Mouse (Mus musculus) ES-Bruce4 (cell line): Measurements from ENCODE around the gene Tmem151b. TPM values are rescaled to one million over a fixed set of nuclear protein-coding genes. Genes with fewer than 3 reads are reported as not detected.

Experiments used
- H3K27ac ChIP-seq: 2 replicates; pipeline ENCODE4 v1.5.1; 2012; ENCODE audit warnings: low read length, inconsistent platforms; ENCODE audit not compliant: insufficient read depth
- H3K27me3 ChIP-seq: 2 replicates; pipeline ENCODE4 v1.6.1; 2012; ENCODE audit warnings: mild to moderate bottlenecking, low read length, inconsistent platforms; ENCODE audit not compliant: control insufficient read depth, poor library complexity, insufficient read depth, severe bottlenecking
- H3K36me3 ChIP-seq: 2 replicates; pipeline ENCODE4 v1.6.1; 2012; ENCODE audit warnings: inconsistent platforms, mild to moderate bottlenecking, low read length, moderate library complexity; ENCODE audit not compliant: control insufficient read depth, poor library complexity, insufficient read depth, severe bottlenecking
- H3K4me1 ChIP-seq: one replicate; pipeline ENCODE4 v1.8.1; 2011; ENCODE audit warnings: low read length; ENCODE audit not compliant: control insufficient read depth, insufficient read depth
- H3K4me3 ChIP-seq: 2 replicates; pipeline ENCODE4 v1.5.1; 2011; ENCODE audit warnings: low read depth, mild to moderate bottlenecking, low read length
- H3K9ac ChIP-seq: 2 replicates; pipeline ENCODE4 v1.6.1; 2012; ENCODE audit warnings: low read depth, mild to moderate bottlenecking, inconsistent platforms; ENCODE audit not compliant: poor library complexity, severe bottlenecking
- H3K9me3 ChIP-seq: replicated peaks from 2 replicates; pipeline ENCODE4 v1.6.1; 2012; ENCODE audit warnings: mild to moderate bottlenecking, low read length, inconsistent platforms; ENCODE audit not compliant: control insufficient read depth, poor library complexity, insufficient read depth, severe bottlenecking
- CTCF ChIP-seq: IDR thresholded peaks from one replicate; pipeline ENCODE4 v1.8.1; 2011; ENCODE audit warnings: low read depth, low read length
- EP300 ChIP-seq: IDR thresholded peaks from 2 replicates; pipeline ENCODE4 v1.6.1; 2011; ENCODE audit warnings: low read depth, low read length; ENCODE audit not compliant: insufficient read depth
- POLR2A ChIP-seq: IDR thresholded peaks from one replicate; pipeline ENCODE4 v1.8.1; 2011; ENCODE audit warnings: low read length; ENCODE audit not compliant: insufficient read depth
- polyA plus RNA-seq: library from polyadenylated mRNA; stranded (reverse); fragments of >200 nt; gene quantifications from 2 replicates; pipeline ENCODE4 v1.2.4, GENCODE M21; 2011; ENCODE audit warnings: low read depth; ENCODE audit not compliant: missing spikeins, insufficient read depth, insufficient read length

The Tmem151b gene
- 1.5 and 1.8 TPM in 2 replicates for polyA plus RNA-seq

DNA sequence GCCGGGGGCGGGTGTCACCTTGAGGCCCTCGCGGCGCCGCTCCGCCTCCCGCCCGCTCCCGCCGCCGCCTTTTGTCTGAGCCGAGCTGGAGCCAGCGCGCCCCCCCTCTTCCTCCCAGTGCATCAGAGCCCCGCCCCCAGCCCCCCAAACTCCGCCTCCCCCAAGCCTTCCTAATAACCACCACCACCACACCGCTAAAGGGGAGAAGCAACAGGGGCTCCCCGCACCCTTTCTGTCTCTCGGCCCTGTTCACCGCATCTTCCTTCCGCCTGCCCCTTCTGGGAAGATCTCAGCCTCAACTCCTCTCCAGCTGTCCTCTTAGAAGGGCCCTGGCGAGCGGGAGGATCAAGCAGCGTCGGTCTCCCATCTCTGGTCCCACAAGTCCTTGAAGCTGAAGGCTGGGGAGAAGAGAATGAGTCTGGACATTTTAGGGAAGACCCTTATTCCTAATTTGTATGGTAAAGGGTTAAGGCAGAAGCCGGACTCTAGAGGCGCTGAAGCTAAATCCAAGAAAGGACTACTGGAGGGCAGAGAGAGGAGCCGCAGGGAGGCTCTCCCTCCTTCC is at the start of gene Tmem151b:
TSS of gene Tmem151b (minus strand) at position 61 of the 565 bp plus-strand sequence.
- Histone ChIP-seq H3K9me3 (no peaks in the 10 kb centered on the region), H3K27me3 (no peaks in the 10 kb centered on the region), H3K4me3 (peak within 1 kb of the TSS; percentile 70), H3K4me1 (no peaks in the 10 kb centered on the region), H3K27ac (no peak within 1 kb of the TSS), H3K9ac (peak within 1 kb of the TSS; percentile 91), H3K36me3 (no peaks in the 10 kb centered on the region)
- TF ChIP-seq CTCF (no peak), EP300 (no peak), POLR2A (no peak)

DNA sequence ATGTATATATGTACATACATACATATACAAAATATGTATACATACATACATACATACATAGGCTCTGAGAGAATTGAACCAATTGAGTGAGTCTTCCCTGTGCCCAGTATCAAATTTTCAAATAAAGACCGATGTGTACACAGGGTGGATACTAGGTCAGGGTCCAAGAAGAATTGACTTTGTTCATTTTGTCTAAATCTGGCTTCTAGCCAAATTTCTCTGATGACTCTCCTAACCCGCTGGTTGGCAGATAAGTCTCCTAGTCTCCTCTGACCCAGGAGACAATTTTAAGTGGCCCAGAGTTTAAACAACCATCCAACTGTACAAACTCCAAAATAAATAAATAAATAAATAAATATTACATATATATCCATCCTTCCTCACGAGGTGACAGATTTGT is 49.4 kb upstream of the Tmem151b start:
- peaks cover 2% of the 10 kb centered on the region for H3K4me1 ChIP-seq
- peak overlapping the region; percentile 76 for H3K9ac ChIP-seq
- TF ChIP-seq EP300 (no peak), CTCF (no peak), POLR2A (no peak)
- peak overlapping the region; percentile 63 for H3K4me3 ChIP-seq
- H3K27ac ChIP-seq, result no peak overlapping the region
- H3K36me3 ChIP-seq, result no peaks in the 10 kb centered on the region
- H3K9me3 ChIP-seq, result no peaks in the 10 kb centered on the region
- H3K27me3 ChIP-seq, result no peaks in the 10 kb centered on the region

DNA sequence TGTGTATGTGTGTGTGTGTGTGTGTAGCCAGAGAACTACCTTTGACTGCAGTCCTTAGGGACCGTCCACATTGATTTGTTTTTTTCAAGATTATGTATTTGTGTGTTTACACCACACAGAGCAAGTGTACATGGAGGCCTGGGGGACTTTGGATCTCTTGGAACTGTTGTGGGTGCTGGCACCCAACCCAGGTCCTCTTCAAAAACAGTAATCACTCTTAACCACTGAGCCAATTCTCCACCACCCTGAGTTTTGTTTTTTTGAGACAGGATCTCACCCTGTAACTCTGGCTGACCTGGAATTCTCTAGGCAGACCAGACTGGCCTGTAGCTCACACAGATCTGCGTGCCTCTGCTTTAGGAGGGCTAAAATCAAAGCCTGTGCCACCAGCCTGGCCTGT is 48.9 kb upstream of the Tmem151b start:
- Histone ChIP-seq H3K4me1 (peaks cover 2% of the 10 kb centered on the region), H3K27ac (peak overlapping the region; percentile 18), H3K36me3 (no peaks in the 10 kb centered on the region), H3K9ac (0 out of 2 replicates have a peak overlapping the region, but pooled peaks have one; percentile 76), H3K27me3 (no peaks in the 10 kb centered on the region), H3K9me3 (no peaks in the 10 kb centered on the region), H3K4me3 (0 out of 2 replicates have a peak overlapping the region, but pooled peaks have one; percentile 2)
- TF ChIP-seq EP300, result no peak
- TF ChIP-seq CTCF, result no peak
- no peak for TF ChIP-seq POLR2A

GRCm38 (mm10) chr17:45597787-45598186 is 48.3 kb upstream of the Tmem151b start:
- no peak for TF ChIP-seq CTCF
- TF ChIP-seq POLR2A, result no peak
- Histone ChIP-seq H3K9me3 (no peaks in the 10 kb centered on the region), H3K4me3 (no peak overlapping the region), H3K27ac (peak overlapping the region; percentile 18; the same call in 1 of the 2 replicates), H3K27me3 (no peaks in the 10 kb centered on the region), H3K4me1 (peaks cover under 1% of the 10 kb centered on the region), H3K36me3 (no peaks in the 10 kb centered on the region), H3K9ac (no peak overlapping the region)

- no peaks in the 10 kb centered on the region for H3K4me1 ChIP-seq
- H3K9me3 ChIP-seq, result no peaks in the 10 kb centered on the region
- H3K9ac ChIP-seq, result 0 out of 2 replicates have a peak overlapping the region, but pooled peaks have one; percentile 75
- TF ChIP-seq EP300, result no peak
- TF ChIP-seq POLR2A, result no peak
- TF ChIP-seq CTCF, result no peak
- peak overlapping the region; percentile 79 for H3K27ac ChIP-seq
- no peaks in the 10 kb centered on the region for H3K36me3 ChIP-seq
- peak overlapping the region; percentile 13; the same call in 1 of the 2 replicates for H3K4me3 ChIP-seq
- H3K27me3 ChIP-seq, result no peaks in the 10 kb centered on the region
These were observed 47.3 kb upstream of the Tmem151b start for GRCm38 (mm10) chr17:45596631-45597396.

DNA sequence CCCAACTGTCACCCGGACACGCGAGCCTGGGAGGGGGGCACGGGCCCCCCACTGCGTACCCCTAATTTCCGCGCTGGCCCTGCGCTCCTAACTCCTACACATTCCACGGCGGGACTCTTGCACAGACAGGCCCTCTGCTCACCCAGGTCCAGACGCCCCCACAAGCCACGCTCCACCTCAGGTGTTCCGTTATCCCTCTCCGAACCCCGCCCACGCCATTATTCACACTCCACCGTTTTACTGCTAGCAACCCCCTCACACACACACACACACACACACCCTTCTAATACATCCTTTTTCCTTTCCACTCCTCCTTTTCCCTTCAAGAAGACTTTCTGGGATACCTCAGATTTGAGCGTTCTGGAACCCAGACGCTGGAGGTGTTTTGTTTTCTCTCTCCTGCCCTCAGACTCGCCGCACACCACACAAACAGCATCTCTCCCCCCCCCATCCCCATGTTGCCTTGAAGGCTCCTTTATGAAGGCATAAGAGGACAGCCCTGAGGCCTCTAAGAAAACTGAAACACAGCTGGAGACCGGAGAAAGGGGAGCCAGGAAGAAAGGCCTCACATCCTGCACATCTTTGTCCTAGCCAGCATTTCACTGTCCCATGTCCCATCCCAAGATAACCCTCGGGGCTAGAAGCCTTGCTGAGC is 46.4 kb upstream of the Tmem151b start:
- Histone ChIP-seq H3K27me3 (no peaks in the 10 kb centered on the region), H3K4me3 (peak overlapping the region; percentile 68), H3K27ac (peak overlapping the region; percentile 77), H3K4me1 (peaks cover 1% of the 10 kb centered on the region), H3K9me3 (no peaks in the 10 kb centered on the region), H3K9ac (peak overlapping the region; percentile 75), H3K36me3 (no peaks in the 10 kb centered on the region)
- TF ChIP-seq EP300 (peak; percentile 74), POLR2A (peak; percentile 5), CTCF (no peak)
